Mouse (Mus musculus) midbrain, postnatal 0 days (tissue): Measurements from ENCODE around the gene Vpreb3. TPM values are rescaled to one million over a fixed set of nuclear protein-coding genes. Genes with fewer than 3 reads are reported as not detected.
A peak's percentile ranks its signal among the peaks of the same experiment; 100 is the strongest.

Experiments
- ATAC-seq: fragments of 200-750 bp; cut with Nextera tagmentation; 2 replicates; pipeline ENCODE4 v1.8.0; 2017; ENCODE audit warnings: moderate number of reproducible peaks, mild to moderate bottlenecking, moderate TSS enrichment, moderate library complexity; ENCODE audit not compliant: low FRiP score
- DNase-seq: peaks from one replicate; pipeline ENCODE4 v3.0.0-alpha.2; 2015; ENCODE audit warnings: low spot score
- H3K27ac ChIP-seq: fragments of 300-500 bp; sonication (generic); 2 replicates; pipeline ENCODE4 v1.5.1; 2014; ENCODE audit warnings: low read depth, mild to moderate bottlenecking, low read length, mixed read lengths
- H3K27me3 ChIP-seq: fragments of 300-500 bp; sonication (generic); 2 replicates; pipeline ENCODE4 v1.6.1; 2014; ENCODE audit warnings: low read length, control low read depth, mixed read lengths; ENCODE audit not compliant: insufficient read depth
- H3K36me3 ChIP-seq: fragments of 300-500 bp; sonication (generic); 2 replicates; pipeline ENCODE4 v1.6.1; 2014; ENCODE audit warnings: low read length, control low read depth, mixed read lengths; ENCODE audit not compliant: insufficient read depth
- H3K4me1 ChIP-seq: fragments of 300-500 bp; sonication (generic); 2 replicates; pipeline ENCODE4 v1.6.1; 2014; ENCODE audit warnings: mild to moderate bottlenecking, control low read depth, antibody characterized with exemption, low read length, mixed read lengths; ENCODE audit not compliant: insufficient read depth
- H3K4me2 ChIP-seq: fragments of 300-500 bp; sonication (generic); 2 replicates; pipeline ENCODE4 v1.6.1; 2014; ENCODE audit warnings: low read depth, mild to moderate bottlenecking, low read length, mixed read lengths; ENCODE audit not compliant: poor library complexity, severe bottlenecking
- H3K4me3 ChIP-seq: fragments of 300-500 bp; sonication (generic); 2 replicates; pipeline ENCODE4 v1.5.1; 2014; ENCODE audit warnings: low read depth, mild to moderate bottlenecking, low read length, moderate library complexity
- H3K9ac ChIP-seq: fragments of 300-500 bp; sonication (generic); replicated peaks from 2 replicates; pipeline ENCODE4 v1.6.1; 2014; ENCODE audit warnings: mild to moderate bottlenecking, low read length, moderate library complexity, mixed read lengths; ENCODE audit not compliant: poor library complexity, severe bottlenecking
- H3K9me3 ChIP-seq: fragments of 300-500 bp; sonication (generic); 2 replicates; pipeline ENCODE4 v1.6.1; 2016; ENCODE audit warnings: low read length, control low read depth
- CTCF ChIP-seq: IDR thresholded peaks from 2 replicates; pipeline ENCODE4 v1.5.1; 2016; ENCODE audit warnings: antibody characterized with exemption, mild to moderate bottlenecking
- WGBS: fragments of 180-500 bp; shearing (Covaris S2); extraction: QIAGEN DNeasy Blood & Tissue Kit; methylation state at CpG from one replicate; pipeline ENCODE4 v1.1.7; 2014; 5-methylcytosine and 5-hydroxymethylcytosine counted together
- polyA plus RNA-seq: library from polyadenylated mRNA; unstranded; fragments of >200 nt; fragmentation: Nextera tagmentation; extraction: Ambion mirVana; gene quantifications from 2 replicates; pipeline ENCODE4 v1.2.1, GENCODE M21; 2015
- total RNA-seq: library from RNA; depleted of rRNA; stranded (reverse); fragments of >200 nt; gene quantifications from 2 replicates; pipeline ENCODE4 v1.2.3, GENCODE M21; 2014

The Vpreb3 gene
- total and polyA plus RNA-seq, 2 experiments from 2014 or later = 0.72 TPM; not detected in 1

DNA sequence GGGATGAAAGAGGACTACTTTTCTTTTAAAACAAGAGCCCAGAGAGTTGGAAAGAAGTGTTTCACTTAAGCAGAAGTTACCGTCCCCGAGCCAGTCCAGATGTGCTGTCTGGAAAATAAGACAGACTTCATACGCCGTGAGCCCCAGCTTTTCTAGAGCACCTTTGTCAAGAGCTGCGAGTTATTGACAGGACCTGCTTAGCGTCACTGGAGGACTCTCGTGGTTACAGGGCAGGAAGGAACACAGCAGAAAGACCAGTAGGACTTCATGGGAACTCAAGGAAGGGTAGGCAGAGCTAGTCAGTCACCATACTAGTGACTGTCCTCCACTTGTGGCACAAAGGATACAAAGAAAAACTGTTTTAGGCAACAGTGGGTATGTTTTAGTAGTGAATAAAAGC, 27.3 kb upstream of the Vpreb3 start:
- H3K4me1 ChIP-seq = peaks cover 4% of the 10 kb centered on the region; the same call in 1 of the 2 replicates
- no peak overlapping the region for H3K9ac ChIP-seq
- no peaks in the 10 kb centered on the region for H3K27me3 ChIP-seq
- no peak overlapping the region for H3K4me2 ChIP-seq
- no peak overlapping the region for H3K27ac ChIP-seq
- no peak for TF ChIP-seq CTCF
- no peak overlapping the region for H3K4me3 ChIP-seq
- no peaks in the 10 kb centered on the region for H3K9me3 ChIP-seq
- H3K36me3 ChIP-seq = peaks cover 29% of the 10 kb centered on the region
- ATAC-seq = no peak
- 91% methylated on average over 7 of the region's 7 CpGs for WGBS
- no peak for DNase-seq

DNA sequence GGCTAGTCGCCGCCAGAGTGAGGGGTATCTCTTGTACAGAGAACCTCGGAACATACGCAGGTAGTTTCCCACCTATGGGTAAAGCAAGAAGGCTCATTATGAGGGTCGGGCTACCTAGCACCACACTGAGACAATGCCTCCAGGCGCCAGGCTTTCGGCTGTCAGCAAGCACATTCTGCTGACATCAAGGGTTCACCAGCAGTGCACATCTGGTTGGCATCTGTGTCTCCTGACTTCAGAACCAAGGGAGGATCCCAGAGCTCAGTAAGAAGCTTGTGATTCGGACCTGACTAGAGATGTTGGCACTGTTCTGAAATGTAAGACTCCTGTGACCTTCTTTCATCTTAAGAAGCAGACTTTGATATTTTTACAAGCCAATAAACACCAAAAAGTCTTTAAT, 26.0 kb upstream of the Vpreb3 start:
- Histone ChIP-seq H3K4me1 (peaks cover 4% of the 10 kb centered on the region; the same call in 1 of the 2 replicates), H3K27ac (no peak overlapping the region), H3K4me3 (no peak overlapping the region), H3K27me3 (no peaks in the 10 kb centered on the region), H3K9ac (no peak overlapping the region), H3K9me3 (no peaks in the 10 kb centered on the region), H3K4me2 (no peak overlapping the region), H3K36me3 (peaks cover 17% of the 10 kb centered on the region)
- DNase-seq (no peak), ATAC-seq (no peak)
- no peak for TF ChIP-seq CTCF
- WGBS = 78% methylated on average over 8 of the region's 8 CpGs

DNA sequence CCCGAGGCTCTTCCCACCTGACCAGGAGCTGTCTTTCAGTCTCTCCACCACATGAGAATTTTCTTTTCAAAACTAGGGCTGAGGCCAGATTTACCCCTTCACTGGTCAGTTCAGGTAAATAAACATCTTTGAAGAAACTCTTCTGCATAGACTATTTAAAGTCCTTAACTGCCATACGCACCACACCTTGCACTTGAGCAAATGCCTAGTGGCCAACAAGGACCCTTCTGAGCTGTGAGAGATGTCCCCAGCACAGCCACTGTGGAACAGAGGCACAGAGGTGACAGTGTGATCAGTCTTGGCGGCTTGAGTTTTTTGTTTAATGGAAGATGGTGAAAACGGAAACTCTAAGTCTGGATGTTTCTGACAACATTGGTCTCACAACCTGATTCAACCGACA, 23.8 kb upstream of the Vpreb3 start:
- H3K9me3 ChIP-seq = no peaks in the 10 kb centered on the region
- peaks cover 7% of the 10 kb centered on the region; the same call in 1 of the 2 replicates for H3K4me1 ChIP-seq
- TF ChIP-seq CTCF = no peak
- no peak overlapping the region for H3K4me2 ChIP-seq
- no peak for DNase-seq
- H3K36me3 ChIP-seq = peaks cover 5% of the 10 kb centered on the region
- H3K27me3 ChIP-seq = no peaks in the 10 kb centered on the region
- H3K4me3 ChIP-seq = no peak overlapping the region
- no peak for ATAC-seq
- H3K27ac ChIP-seq = no peak overlapping the region
- 87% methylated on average over 5 of the region's 5 CpGs for WGBS
- no peak overlapping the region for H3K9ac ChIP-seq

DNA sequence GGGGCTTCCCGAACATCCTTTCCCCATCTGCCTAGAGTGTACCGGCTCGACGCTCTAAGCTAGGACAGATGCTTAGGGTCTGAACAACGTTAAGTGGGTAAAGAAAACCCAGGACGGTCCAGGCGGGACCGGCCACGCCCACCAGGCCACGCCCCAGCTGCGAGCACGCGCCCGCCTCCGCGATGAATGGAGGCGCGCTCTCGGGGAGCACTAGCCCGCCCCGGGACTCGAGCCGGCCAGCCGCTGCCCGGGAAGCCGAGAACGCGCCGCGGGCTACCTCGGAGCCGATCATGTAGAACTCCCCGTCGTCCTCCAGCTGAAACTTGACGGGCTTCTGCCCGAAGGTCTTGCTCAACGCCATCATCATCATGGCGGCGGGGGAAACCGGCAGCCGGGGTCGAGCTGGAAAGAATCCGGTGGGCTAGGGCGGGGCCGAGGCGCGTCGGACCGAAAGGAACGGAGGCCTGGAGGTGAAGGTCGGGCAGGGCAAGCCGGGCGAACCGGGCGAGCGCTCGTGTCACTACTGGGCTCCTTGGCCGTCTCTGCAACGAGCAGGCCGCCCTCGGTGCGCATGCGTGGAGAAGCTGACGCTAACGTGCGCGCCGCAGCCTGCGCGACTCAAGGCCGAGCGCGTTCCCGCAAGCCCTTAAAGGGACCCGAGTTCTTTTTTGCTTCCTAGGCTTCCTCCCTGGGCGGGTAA, 21.7 kb upstream of the Vpreb3 start, which contains the start of gene Smarcb1:
Gene Smarcb1 (minus strand): TSS at position 592 of the 700 bp plus-strand sequence.
- H3K4me1 ChIP-seq = peaks cover 7% of the 10 kb centered on the region; the same call in 1 of the 2 replicates
- DNase-seq = peak; percentile 98
- TF ChIP-seq CTCF = no peak
- peak; percentile 93 for ATAC-seq
- no peaks in the 10 kb centered on the region for H3K27me3 ChIP-seq
- H3K36me3 ChIP-seq = peaks cover 2% of the 10 kb centered on the region; the same call in 1 of the 2 replicates
- under 1% methylated on average over 73 of the region's 76 CpGs for WGBS
- H3K9ac ChIP-seq = peak within 1 kb of the TSS; percentile 91
- H3K27ac ChIP-seq = peak within 1 kb of the TSS; percentile 93
- H3K4me2 ChIP-seq = peak within 1 kb of the TSS; percentile 71
- no peaks in the 10 kb centered on the region for H3K9me3 ChIP-seq
- H3K4me3 ChIP-seq = peak within 1 kb of the TSS; percentile 81

DNA sequence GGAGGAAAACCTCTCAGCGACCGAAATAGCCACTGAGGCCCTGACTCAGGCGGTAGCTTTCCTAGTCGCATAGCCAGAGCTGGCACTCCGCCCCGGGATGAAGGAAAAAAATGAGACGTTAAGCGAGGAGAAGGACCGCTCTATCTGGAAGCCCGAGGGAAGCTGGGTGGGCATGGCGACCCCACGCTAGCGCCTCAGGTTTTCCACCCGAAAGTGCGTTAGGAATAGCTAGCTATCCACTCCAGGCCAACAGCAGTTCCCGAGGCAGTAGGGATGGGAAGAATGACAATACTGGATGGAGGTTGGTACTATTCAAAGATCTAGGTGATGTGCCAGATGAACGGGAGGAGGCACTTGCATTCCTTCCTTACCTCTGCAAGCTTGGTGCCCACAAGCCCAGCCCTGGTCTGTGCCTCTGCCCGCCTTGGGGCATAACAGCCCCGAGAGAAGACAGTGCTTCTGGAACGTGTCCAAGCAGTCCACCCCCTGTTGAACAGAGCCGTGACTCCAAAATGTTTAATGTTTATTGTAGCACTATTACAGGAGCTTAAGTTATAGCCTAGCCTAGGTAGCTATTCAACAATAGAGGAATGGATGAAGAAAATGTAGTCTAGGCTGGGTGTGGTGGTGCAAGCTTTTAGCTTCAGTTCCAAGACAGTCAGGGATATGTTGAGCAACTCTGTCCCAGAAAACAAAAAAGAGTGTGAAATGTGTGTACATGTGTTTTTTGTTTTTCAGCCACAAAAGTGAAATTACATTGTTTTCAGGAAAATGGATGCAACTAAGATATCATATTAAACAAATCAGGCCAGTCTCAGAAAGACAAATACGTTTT, 20.9 kb upstream of the Vpreb3 start:
- peak; percentile 1; the same call in 1 of the 2 replicates for TF ChIP-seq CTCF
- peak overlapping the region; percentile 91 for H3K9ac ChIP-seq
- H3K4me2 ChIP-seq = peak overlapping the region; percentile 71
- no peaks in the 10 kb centered on the region for H3K27me3 ChIP-seq
- peak overlapping the region; percentile 81 for H3K4me3 ChIP-seq
- H3K36me3 ChIP-seq = peaks cover 6% of the 10 kb centered on the region; the same call in 1 of the 2 replicates
- H3K4me1 ChIP-seq = peaks cover 7% of the 10 kb centered on the region; the same call in 1 of the 2 replicates
- 5% methylated on average over 22 of the region's 22 CpGs for WGBS
- peak; percentile 55 for ATAC-seq
- no peaks in the 10 kb centered on the region for H3K9me3 ChIP-seq
- peak; percentile 36 for DNase-seq
- peak overlapping the region; percentile 93 for H3K27ac ChIP-seq
